Mouse (Mus musculus) urinary bladder, adult 2 months (tissue): ENCODE results near the gene Plce1. TPM values are rescaled to one million over a fixed set of nuclear protein-coding genes. Genes with fewer than 3 reads are reported as not detected.

Experiments used
- DNase-seq: peaks from one replicate; pipeline ENCODE4 v3.0.0; 2022; ENCODE audit warnings: low spot score
- polyA plus RNA-seq: library from polyadenylated mRNA; depleted of rRNA; stranded (reverse); fragments of >200 nt; gene quantifications from 2 replicates; pipeline ENCODE4 v1.2.3, GENCODE M21; 2012; rRNA removed

Gene Plce1
- polyA plus RNA-seq, result 15.5 and 16.2 TPM in 2 replicates

GRCm38 (mm10) chr19:38480731-38481621, at the start of gene Plce1:
Plce1 (plus strand) TSS chr19:38481109.
- DNase-seq, result peak; percentile 51

DNA sequence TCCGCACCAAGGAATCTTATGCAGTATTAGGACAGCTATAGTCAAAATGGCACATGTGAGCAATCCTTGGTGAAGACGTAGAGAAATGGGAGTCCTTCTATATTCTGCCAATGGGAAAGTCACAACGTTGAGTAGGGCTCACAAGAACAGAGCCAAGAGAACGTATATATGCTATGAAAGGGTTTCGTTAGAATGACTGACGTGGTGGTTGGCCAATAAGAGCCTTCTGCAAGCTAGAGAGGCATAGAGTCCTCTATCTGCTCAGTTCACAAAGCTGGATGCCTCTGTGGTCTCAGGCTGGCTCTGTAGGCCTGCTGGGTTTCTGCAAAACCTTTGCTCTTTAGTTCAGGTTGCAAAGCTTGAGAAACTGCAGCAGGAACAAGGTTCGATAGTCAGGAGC, 49.6 kb upstream of the Plce1 start:
- DNase-seq, result no peak

DNA sequence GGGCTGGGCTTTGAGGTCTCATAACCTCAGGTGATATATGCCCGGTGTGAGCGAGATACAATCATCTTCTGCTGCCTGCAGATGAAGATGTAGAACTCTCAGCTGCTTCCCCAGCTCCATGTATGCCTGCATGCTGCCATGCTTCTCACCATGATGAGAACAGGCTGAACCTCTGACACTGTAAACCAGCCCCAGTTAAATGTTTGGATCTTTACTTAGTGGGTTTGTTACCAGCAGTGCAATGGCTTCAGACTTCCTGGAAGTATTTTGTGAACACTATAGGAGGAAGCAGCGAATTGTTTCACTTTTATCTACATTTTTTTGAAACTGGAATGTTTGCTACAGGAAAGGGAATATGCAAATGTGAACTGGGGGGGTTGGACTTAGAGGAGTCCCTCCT, 48.9 kb upstream of the Plce1 start:
- no peak for DNase-seq

GRCm38 (mm10) chr19:38433381-38433780, 47.5 kb upstream of the Plce1 start:
- no peak for DNase-seq

DNA sequence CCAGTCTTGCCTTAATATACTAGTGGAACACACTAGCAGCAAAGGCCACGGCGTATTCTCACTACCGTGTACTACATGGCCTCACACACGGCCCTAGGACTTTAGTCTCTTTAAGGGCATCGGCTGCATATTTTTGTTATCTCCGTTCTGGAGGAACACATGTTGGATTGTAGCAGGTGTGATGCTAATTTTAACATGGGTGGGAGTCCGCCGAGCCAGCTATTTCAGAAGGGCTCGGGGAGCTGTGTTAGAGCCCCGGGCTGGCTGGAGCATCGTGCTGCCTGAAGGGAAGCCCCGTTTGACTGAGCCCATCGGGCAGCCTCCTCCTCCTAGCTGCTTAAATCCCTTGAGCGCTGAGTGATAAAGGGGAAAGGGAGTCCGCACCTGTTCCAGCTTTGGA, 45.7 kb upstream of the Plce1 start:
- DNase-seq, result no peak

DNA sequence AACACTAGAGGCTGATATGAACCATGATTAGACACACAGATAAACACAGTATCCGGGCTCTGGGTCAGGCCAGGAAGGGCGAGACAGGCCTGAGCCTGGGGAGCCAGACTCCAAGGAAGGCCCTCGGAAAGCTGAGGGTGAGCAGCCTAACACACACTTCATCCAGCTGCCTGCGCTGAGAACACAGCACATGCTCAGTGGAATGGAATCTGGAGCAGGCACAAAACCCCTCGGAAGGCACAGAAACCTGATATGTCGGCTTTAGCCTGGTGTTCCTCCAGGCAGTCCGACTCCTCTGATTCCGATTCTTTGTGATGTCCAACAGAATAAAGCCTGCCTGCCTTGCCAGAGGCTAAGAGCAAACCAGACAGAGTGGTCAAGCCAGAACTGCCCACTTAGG, 39.0 kb upstream of the Plce1 start:
- no peak for DNase-seq

- no peak for DNase-seq
These were observed 35.2 kb upstream of the Plce1 start for GRCm38 (mm10) chr19:38445758-38446157.

DNA sequence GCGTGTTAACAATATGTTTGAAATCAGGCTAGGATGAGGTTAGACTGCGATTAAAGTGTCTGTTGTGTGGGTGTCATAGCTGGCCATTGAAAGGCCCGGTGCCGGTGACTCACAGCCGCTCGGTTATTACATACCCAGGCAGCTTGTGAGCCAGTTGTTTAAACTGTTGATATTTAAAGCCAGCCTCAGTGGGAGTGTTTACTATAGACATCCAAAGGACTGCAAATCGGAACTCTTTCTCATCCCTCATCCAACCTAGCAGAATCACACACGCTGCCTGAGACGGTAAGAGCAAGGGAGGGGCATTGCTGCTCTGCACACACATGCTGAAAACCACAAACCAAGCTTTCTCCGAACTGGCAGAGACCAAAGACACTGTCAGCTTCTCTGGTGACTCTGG, 25.7 kb upstream of the Plce1 start:
- DNase-seq, result no peak

DNA sequence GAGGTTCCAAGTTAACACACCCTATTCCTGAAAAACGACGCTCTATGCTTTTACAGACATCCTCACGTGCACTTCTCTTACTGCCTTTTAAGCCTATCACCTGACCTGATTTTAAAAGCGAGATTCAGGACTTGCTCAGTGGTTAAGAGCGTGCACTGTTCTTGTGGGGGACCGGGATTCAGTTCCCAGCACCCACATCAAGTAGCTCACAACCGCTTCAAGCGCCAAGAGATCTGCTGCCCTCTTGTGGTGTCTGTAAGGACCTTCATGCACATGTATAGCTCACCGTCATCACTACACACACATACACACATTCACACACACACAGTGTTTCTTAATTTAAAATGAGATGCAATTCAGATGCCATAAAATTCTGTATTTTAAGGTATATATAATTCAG, 21.9 kb upstream of the Plce1 start:
- DNase-seq, result no peak

DNA sequence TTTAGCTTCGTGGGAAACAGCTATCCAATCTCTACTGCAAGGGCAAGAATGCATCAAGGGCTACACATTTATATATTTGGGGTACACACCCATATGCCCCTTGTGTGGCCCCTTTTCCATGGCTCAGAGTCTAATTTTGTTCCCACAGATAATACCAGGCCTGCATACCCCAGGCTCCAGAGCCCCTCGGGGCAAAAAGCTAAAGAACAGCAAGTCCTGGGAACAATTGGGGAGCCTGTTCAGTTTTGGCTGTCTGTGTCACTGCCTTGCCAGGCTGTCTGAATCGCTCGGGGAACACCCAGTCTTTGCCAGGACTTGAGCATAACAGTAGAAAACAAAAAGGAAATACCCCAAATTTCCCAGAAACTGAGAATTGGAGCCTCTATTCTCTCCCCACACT, 20.2 kb upstream of the Plce1 start:
- DNase-seq, result no peak

- DNase-seq, result no peak
These were observed 10.5 kb upstream of the Plce1 start for GRCm38 (mm10) chr19:38470257-38470893.

GRCm38 (mm10) chr19:38475394-38475793, 5.5 kb upstream of the Plce1 start:
- DNase-seq, result no peak

DNA sequence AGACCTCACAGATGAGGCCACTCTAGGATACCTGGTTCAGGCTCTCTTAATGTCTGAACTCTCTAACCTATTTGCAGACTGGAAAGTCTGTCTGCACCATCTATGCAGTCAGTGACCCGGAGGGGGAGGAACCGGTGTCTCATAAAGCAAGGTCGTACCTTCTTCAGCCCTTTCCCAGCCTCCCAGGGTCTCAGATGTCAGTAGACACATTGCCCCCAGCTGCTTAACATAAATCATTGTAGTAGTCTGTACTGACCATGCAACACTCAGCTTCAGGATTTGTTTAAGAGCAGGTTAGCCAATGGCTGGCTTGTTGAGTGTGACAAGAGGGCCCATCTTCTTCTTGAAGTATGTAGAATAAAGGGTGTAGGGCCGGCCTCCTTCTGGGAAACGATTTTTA, 2.6 kb upstream of the Plce1 start:
- no peak for DNase-seq

- DNase-seq, result no peak
These were observed 2.0 kb upstream of the Plce1 start for GRCm38 (mm10) chr19:38478948-38479347.

- DNase-seq, result no peak
These were observed 1.4 kb upstream of the Plce1 start for GRCm38 (mm10) chr19:38479473-38479872.

DNA sequence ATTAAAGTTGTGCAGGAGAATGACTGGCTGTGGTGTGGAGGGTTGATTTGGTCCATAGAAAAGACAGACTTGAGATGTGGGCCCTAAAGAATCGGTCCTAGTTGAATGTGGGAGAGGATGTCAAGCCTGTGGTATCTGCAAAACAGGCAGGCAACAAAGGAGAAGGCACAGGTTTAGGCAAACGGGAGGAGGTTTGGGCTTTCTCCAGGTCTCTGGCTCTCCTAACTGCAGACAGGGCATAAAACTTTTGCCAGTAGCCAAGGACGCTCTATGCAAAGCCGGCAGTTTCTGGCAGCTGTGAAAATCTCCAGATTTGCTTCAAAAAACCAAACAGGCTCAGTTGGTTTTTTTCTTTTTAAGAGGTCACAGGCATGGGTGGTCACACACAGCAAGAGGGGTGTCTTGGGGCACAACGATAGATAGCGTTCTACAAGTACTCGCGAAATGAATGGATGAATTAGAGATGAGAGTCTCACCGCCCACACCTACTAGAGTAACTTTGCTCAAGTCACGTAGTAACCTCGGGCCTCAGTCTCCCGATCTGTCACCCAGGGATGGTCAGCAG, 671 bp upstream of the Plce1 start:
- no peak for DNase-seq

GRCm38 (mm10) chr19:38481906-38482305, 997 bp downstream of the Plce1 start:
- DNase-seq, result no peak

GRCm38 (mm10) chr19:38482406-38483181, 1.7 kb downstream of the Plce1 start:
- DNase-seq, result no peak

GRCm38 (mm10) chr19:38485779-38486555, 5.1 kb downstream of the Plce1 start:
- no peak for DNase-seq

DNA sequence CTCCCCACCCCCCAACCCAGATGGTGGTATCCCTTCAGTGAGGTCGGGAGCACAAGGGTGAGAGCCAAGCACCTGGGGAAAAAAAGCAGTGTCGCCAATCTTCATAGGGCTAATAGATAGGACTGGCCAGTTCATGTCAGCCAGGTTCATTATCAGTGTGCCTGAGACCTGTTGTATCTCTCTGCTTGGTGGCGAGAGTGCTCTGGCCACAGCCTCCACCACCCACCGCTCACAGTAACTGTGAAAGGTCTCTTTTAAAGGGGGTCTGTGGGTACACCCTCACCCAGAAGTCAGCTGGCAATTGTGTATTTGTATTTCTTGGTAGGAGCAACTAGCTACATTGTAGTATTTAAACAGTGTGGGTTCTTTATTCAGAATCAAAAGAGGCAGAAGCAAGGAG, 6.6 kb downstream of the Plce1 start:
- DNase-seq, result no peak
